ENCODE assay signal across 11 mouse cellular contexts in the genomic region with DNA sequence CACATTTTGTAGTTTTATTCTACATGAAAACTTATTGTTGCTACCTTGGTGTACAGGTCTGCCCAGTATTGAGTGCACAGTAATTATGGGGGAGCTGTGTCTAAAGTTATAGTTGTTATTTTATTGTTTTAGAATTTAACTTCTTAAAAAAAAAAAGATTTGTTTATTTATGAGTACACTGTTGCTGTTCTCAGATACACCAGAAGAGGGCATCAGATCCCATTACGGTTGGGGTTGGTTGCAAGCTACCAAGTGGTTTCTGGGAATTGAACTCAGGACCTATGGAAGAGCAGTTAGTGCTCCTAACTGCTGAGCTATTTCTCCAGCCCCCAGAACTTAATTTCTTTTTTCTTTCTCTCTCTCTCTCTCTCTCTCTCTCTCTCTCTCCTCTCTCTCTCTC. TPM values are rescaled to one million over a fixed set of nuclear protein-coding genes. Genes with fewer than 3 reads are reported as not detected.
DNase-seq lines count a peak whose midpoint lies in the region; ATAC-seq and TF ChIP-seq lines count a peak whose summit lies in the region.
"Had no signal": no experiment of that assay in that cellular context is flagged by ENCODE, and none has a peak within 500 bp of the region (broad histone marks: within the 10 kb centered on the region; RNA-seq: fewer than 3 reads in every experiment).

No protein-coding gene starts in this region.

- no peak overlapping the region for H3K4me3 ChIP-seq in layer of hippocampus, adult 2 months
- H3K4me3 ChIP-seq: erythroblast, embryonic 14.5 days; limb, embryonic 12.5 days had no signal

- peak; percentile 77 for TF ChIP-seq CTCF in layer of hippocampus, adult 2 months (conservative IDR thresholded peaks at IDR 0.05)

- DNase-seq in CD4-positive, CD25-positive, alpha-beta regulatory T cell, adult 2 months (ENCODE audit: low read depth, low spot score) = peak; percentile 67
- DNase-seq in layer of hippocampus, adult 2 months (ENCODE audit: low spot score in 2 of 2) = no peak
- DNase-seq in layer of hippocampus, adult 9-11 months = no peak
- DNase-seq in CD4-positive helper T cell, adult 2 months (ENCODE audit: low read depth, low spot score) = peak; percentile 31
- peak; percentile 27 for DNase-seq in c-Kit-positive CD71-positive TER-119-negative erythroid progenitor cells, embryonic 14.5 days (ENCODE audit: low read depth)
- DNase-seq in spleen, postnatal 36 days (ENCODE audit: low spot score in 2 of 2) = no peak
- DNase-seq in adrenal gland, adult 2 months = no peak
- DNase-seq: gastrocnemius, postnatal 36 days had no signal

- no peak overlapping the region for H3K27ac ChIP-seq in layer of hippocampus, adult 2 months
- H3K27ac ChIP-seq: limb, embryonic 12.5 days had no signal

- ATAC-seq in CD4-positive, CD25-positive, alpha-beta regulatory T cell, adult 4 months = no peak

RNA-seq across cellular contexts. Expression of gene Tsc22d1, which starts 59.4 kb away (rescaled TPM):
- 1 to 10 TPM; 9.0 to 9.2 TPM for polyA plus RNA-seq in CD4-positive, CD25-positive, alpha-beta regulatory T cell, adult 4 months (2017; shearing (Covaris generic))
- 100 to 1,000 TPM; 503 to 530 TPM for total RNA-seq in layer of hippocampus, adult 2 months (2021)
- total RNA-seq in adrenal gland, adult 2 months (2021) = 1,000 to 10,000 TPM in 1 of 2 experiments, 100 to 1,000 TPM in 1; 906 to 1,621 TPM
- polyA plus RNA-seq in adrenal gland, adult 2 months (2012; rRNA removed) = 665 and 693 TPM in 2 replicates

Comparison
In these comparisons a context has a peak if more than half of its experiments do, and no peak if none do; other contexts are left out.
1. DNase-seq: peak in CD4-positive, CD25-positive, alpha-beta regulatory T cell, adult 2 months (single experiment), CD4-positive helper T cell, adult 2 months (single experiment) and c-Kit-positive CD71-positive TER-119-negative erythroid progenitor cells, embryonic 14.5 days (single experiment); none in layer of hippocampus, adult 2 months (0 of 2), layer of hippocampus, adult 9-11 months (single experiment), spleen, postnatal 36 days (0 of 2) and adrenal gland, adult 2 months (single experiment).